Mouse (Mus musculus): ENCODE data around the gene Itpkb. TPM values are rescaled to one million over a fixed set of nuclear protein-coding genes. Genes with fewer than 3 reads are reported as not detected.

Gene Itpkb
- polyA plus RNA-seq, 1 experiment, result 40.6 TPM

DNA sequence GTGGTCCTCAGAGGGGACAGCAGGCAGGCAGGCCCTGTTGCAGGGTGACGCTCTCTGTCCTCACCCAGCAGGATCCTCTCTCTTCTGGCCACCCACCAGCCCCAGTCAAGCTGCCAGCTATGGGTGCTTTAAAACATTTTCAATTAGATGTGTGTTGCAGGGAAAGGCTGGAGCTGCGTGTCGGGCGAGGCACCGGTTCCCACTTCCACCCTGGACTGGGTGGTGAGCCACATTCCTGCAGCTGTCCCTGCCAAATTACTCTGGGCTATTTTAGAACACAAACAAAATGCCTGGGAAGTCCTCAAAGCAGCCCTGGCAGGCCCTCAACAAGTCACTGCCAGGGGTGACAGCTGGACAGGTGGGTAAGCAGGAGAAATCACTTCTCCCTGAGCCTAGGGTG lies 132.1 kb downstream of the Itpkb start:
- Histone ChIP-seq H3K4me1 (peaks cover 15% of the 10 kb centered on the region), H3K27me3 (replicated peaks) (peaks cover 63% of the 10 kb centered on the region), H3K9me3 (peaks cover 8% of the 10 kb centered on the region), H3K4me3 (replicated peaks) (no peak overlapping the region), H3K36me3 (replicated peaks; ENCODE audit: low read length) (no peaks in the 10 kb centered on the region)
- no peak for TF ChIP-seq GATA1 (IDR thresholded peaks at IDR 0.05; ENCODE audit: borderline replicate concordance, low read length)
- no peak for TF ChIP-seq FLI1 (IDR thresholded peaks at IDR 0.05; ENCODE audit: low read length)

- Histone ChIP-seq H3K27me3 (replicated peaks) (peaks cover 62% of the 10 kb centered on the region), H3K9me3 (peaks cover 8% of the 10 kb centered on the region), H3K4me1 (peaks cover 14% of the 10 kb centered on the region), H3K36me3 (replicated peaks; ENCODE audit: low read length) (no peaks in the 10 kb centered on the region), H3K4me3 (replicated peaks) (no peak overlapping the region)
- TF ChIP-seq GATA1 (IDR thresholded peaks at IDR 0.05; ENCODE audit: borderline replicate concordance, low read length) (no peak), FLI1 (IDR thresholded peaks at IDR 0.05; ENCODE audit: low read length) (no peak)
Measured at GRCm38 (mm10) chr1:180462983-180463475, 132.7 kb downstream of the Itpkb start.

GRCm38 (mm10) chr1:180464357-180464756 lies 134.1 kb downstream of the Itpkb start:
- peaks cover 10% of the 10 kb centered on the region for H3K4me1 ChIP-seq
- H3K27me3 ChIP-seq (replicated peaks), result peaks cover 57% of the 10 kb centered on the region
- no peak overlapping the region for H3K4me3 ChIP-seq (replicated peaks)
- peaks cover 8% of the 10 kb centered on the region for H3K9me3 ChIP-seq
- H3K36me3 ChIP-seq (replicated peaks; ENCODE audit: low read length), result no peaks in the 10 kb centered on the region
- no peak for TF ChIP-seq FLI1 (IDR thresholded peaks at IDR 0.05; ENCODE audit: low read length)
- no peak for TF ChIP-seq GATA1 (IDR thresholded peaks at IDR 0.05; ENCODE audit: borderline replicate concordance, low read length)

GRCm38 (mm10) chr1:180465620-180466019 lies 135.3 kb downstream of the Itpkb start:
- TF ChIP-seq FLI1 (IDR thresholded peaks at IDR 0.05; ENCODE audit: low read length) (no peak), GATA1 (IDR thresholded peaks at IDR 0.05; ENCODE audit: borderline replicate concordance, low read length) (no peak)
- Histone ChIP-seq H3K36me3 (replicated peaks; ENCODE audit: low read length) (no peaks in the 10 kb centered on the region), H3K27me3 (replicated peaks) (peaks cover 57% of the 10 kb centered on the region), H3K4me3 (replicated peaks) (no peak overlapping the region), H3K9me3 (peaks cover 15% of the 10 kb centered on the region), H3K4me1 (peaks cover 9% of the 10 kb centered on the region)

DNA sequence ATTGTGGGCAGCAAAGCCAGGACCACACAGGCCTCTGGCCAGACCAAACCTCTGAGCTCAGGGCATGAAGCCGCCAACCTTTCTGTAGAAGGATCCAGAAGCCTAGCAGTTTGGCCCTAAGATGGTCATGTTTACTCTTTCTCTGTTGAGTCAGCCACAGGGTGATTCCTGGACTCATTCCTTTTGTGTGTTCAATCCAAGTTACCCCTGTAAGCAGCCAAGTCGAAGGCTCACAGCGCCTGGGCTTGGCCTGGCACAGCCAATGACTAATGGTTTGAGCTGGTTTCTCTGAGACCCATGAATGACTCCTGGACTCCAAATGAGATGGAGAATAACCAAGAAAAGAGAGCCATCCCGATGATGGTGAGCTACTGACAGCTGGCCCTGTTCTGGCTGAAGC lies 137.7 kb downstream of the Itpkb start:
- TF ChIP-seq GATA1 (IDR thresholded peaks at IDR 0.05; ENCODE audit: borderline replicate concordance, low read length) (no peak), FLI1 (IDR thresholded peaks at IDR 0.05; ENCODE audit: low read length) (no peak)
- no peak overlapping the region for H3K4me3 ChIP-seq (replicated peaks)
- peaks cover 49% of the 10 kb centered on the region for H3K27me3 ChIP-seq (replicated peaks)
- H3K36me3 ChIP-seq (replicated peaks; ENCODE audit: low read length), result no peaks in the 10 kb centered on the region
- peaks cover 22% of the 10 kb centered on the region for H3K9me3 ChIP-seq
- H3K4me1 ChIP-seq, result peaks cover 13% of the 10 kb centered on the region

DNA sequence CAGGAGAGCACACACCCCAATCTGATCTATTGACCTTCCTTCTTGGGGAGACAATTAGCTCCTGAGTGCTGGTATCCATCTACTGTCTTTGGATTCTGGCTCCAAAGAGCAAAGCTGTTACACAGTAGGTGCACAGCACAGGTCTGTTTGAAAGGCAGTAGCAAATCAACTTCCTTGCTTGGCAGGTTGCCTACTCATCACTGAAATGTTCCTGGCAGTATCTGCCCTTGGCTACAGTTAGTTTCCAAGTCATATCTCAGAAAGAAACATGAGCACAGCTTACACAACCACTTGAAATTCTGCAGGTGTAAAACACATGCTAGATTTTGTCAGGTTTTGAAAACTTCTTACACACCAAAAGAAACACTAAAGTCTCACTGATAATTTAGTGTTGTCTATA lies 143.3 kb downstream of the Itpkb start:
- peaks cover 15% of the 10 kb centered on the region for H3K9me3 ChIP-seq
- TF ChIP-seq GATA1 (IDR thresholded peaks at IDR 0.05; ENCODE audit: borderline replicate concordance, low read length) (no peak), FLI1 (IDR thresholded peaks at IDR 0.05; ENCODE audit: low read length) (no peak)
- peaks cover 57% of the 10 kb centered on the region for H3K27me3 ChIP-seq (replicated peaks)
- peaks cover 13% of the 10 kb centered on the region for H3K4me1 ChIP-seq
- no peaks in the 10 kb centered on the region for H3K36me3 ChIP-seq (replicated peaks; ENCODE audit: low read length)
- no peak overlapping the region for H3K4me3 ChIP-seq (replicated peaks)

Other genes starting within 250 kb of the Itpkb start
- gene Coq8a, start 130.9 kb upstream of the Itpkb start, polyA plus RNA-seq (2012; ENCODE audit: insufficient read depth, low replicate concordance), result 3.1 and 3.4 TPM in 2 replicates
- gene Psen2, start 67.0 kb upstream of the Itpkb start, polyA plus RNA-seq (2012; ENCODE audit: insufficient read depth, low replicate concordance), result 36.6 and 38.6 TPM in 2 replicates
- gene Stum, start 153.0 kb downstream of the Itpkb start, polyA plus RNA-seq (2012; ENCODE audit: insufficient read depth, low replicate concordance), result not detected in 2 replicates
- 10.7 and 59.2 TPM in 2 replicates for gene Parp1, start 238.4 kb downstream of the Itpkb start, polyA plus RNA-seq (2012; ENCODE audit: insufficient read depth, low replicate concordance)

Measured in megakaryocyte, embryonic 14.5 days (primary cell).